Mouse (Mus musculus) thymus, adult 2 months (tissue): Measurements from ENCODE around the gene Fbxo9. TPM values are rescaled to one million over a fixed set of nuclear protein-coding genes. Genes with fewer than 3 reads are reported as not detected.

Experiments
- DNase-seq: peaks from one replicate; pipeline ENCODE4 v3.0.0; 2021
- H3K27ac ChIP-seq: fragments of 200-500 bp; 2 replicates; pipeline ENCODE4 v1.5.1; 2012; ENCODE audit warnings: low read length, control low read depth; ENCODE audit not compliant: control insufficient read depth, insufficient read depth
- H3K27me3 ChIP-seq: fragments of 200-500 bp; 2 replicates; pipeline ENCODE4 v1.6.1; 2012; ENCODE audit warnings: mild to moderate bottlenecking, low read length, moderate library complexity, mixed read lengths; ENCODE audit not compliant: control insufficient read depth, insufficient read depth
- H3K36me3 ChIP-seq: fragments of 200-500 bp; 2 replicates; pipeline ENCODE4 v1.6.1; 2012; ENCODE audit warnings: mild to moderate bottlenecking, low read length, moderate library complexity; ENCODE audit not compliant: control insufficient read depth, insufficient read depth
- H3K4me1 ChIP-seq: fragments of 200-500 bp; replicated peaks from 2 replicates; pipeline ENCODE4 v1.6.1; 2012; ENCODE audit warnings: low read length; ENCODE audit not compliant: control insufficient read depth, insufficient read depth
- H3K4me3 ChIP-seq: fragments of 200-500 bp; 2 replicates; pipeline ENCODE4 v1.5.1; 2012; ENCODE audit warnings: mild to moderate bottlenecking, low read length, control low read depth, moderate library complexity; ENCODE audit not compliant: control insufficient read depth, insufficient read depth
- CTCF ChIP-seq: fragments of 200-500 bp; IDR thresholded peaks from 2 replicates; pipeline ENCODE4 v1.5.1; 2012; ENCODE audit warnings: mild to moderate bottlenecking, control low read depth, low read length, moderate library complexity, borderline replicate concordance; ENCODE audit not compliant: control insufficient read depth, poor library complexity, insufficient read depth; ENCODE audit errors: extremely low read depth
- POLR2A ChIP-seq: fragments of 200-500 bp; IDR thresholded peaks from 2 replicates; pipeline ENCODE4 v1.6.1; 2012; ENCODE audit warnings: mild to moderate bottlenecking, low read length, control low read depth, moderate library complexity; ENCODE audit not compliant: control insufficient read depth, poor library complexity, insufficient read depth; ENCODE audit errors: extremely low read depth
- WGBS: fragments of 180-500 bp; shearing (Covaris S2); methylation state at CpG from one replicate; pipeline ENCODE4 v1.1.7; 2018; 5-methylcytosine and 5-hydroxymethylcytosine counted together
- polyA plus RNA-seq: library from polyadenylated mRNA; depleted of rRNA; stranded (reverse); fragments of >200 nt; gene quantifications from 2 replicates; pipeline ENCODE4 v1.2.3, GENCODE M21; 2012

Fbxo9 gene
- polyA plus RNA-seq, 1 experiment: 119 TPM

DNA sequence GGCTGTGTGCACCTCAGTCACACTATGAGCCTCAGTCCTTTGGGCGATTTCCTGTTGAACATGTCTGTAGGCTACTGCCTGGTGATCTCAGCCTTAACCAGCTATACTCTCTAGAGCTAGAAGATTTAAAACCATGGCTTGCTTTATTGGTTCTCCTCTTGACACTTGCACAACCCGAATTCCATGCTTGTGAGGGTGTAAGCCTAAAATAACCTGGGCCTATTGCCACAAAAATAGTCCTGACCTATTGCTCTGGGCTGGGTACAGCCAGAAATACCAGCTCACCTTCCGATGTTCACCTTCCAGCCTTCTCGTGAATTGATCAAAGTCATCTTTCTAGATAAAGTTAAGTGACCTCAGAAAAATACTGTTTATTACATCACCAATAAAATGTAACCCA lies 30.6 kb upstream of the Fbxo9 start:
- no peak for DNase-seq
- Histone ChIP-seq H3K36me3 (peaks cover 12% of the 10 kb centered on the region; the same call in 1 of the 2 replicates), H3K27me3 (no peaks in the 10 kb centered on the region), H3K4me1 (no peaks in the 10 kb centered on the region), H3K27ac (no peak overlapping the region), H3K4me3 (no peak overlapping the region)
- TF ChIP-seq POLR2A (no peak), CTCF (no peak)
- WGBS: 93% methylated on average over 4 of the region's 4 CpGs

DNA sequence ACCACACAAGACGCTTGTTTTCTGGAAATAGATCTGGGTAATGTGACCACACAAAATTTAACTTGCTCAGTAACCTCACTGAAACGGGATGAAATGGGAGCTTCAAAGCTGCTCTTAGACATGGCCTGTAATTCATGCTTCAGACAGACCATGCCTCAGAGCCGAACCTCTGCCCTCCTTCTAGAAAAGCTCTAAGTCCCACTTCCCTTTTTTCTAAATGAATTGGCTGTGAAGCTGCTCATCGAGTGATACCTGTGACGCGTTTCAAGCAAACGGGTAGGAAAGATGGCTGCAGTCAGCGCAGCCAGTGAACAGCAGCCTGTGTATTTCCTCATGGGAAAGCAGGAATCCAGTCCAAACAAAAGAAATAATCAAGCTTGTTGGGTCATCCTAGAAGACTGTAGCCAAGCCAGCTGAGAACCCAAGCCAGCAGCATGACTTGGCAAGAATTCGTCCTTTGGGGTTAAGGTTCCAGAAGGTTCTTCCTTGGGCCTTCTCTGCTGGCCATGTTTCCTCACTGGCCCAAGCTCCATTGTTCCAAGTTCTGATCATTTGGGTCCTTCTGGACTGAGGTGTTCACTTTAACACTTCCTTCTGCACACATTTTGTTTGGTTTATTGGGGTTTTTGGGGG lies 29.3 kb upstream of the Fbxo9 start:
- Histone ChIP-seq H3K4me1 (no peaks in the 10 kb centered on the region), H3K27me3 (no peaks in the 10 kb centered on the region), H3K36me3 (peaks cover 14% of the 10 kb centered on the region; the same call in 1 of the 2 replicates), H3K4me3 (no peak overlapping the region), H3K27ac (no peak overlapping the region)
- 69% methylated on average over 9 of the region's 9 CpGs for WGBS
- no peak for TF ChIP-seq CTCF
- no peak for TF ChIP-seq POLR2A
- DNase-seq: no peak

DNA sequence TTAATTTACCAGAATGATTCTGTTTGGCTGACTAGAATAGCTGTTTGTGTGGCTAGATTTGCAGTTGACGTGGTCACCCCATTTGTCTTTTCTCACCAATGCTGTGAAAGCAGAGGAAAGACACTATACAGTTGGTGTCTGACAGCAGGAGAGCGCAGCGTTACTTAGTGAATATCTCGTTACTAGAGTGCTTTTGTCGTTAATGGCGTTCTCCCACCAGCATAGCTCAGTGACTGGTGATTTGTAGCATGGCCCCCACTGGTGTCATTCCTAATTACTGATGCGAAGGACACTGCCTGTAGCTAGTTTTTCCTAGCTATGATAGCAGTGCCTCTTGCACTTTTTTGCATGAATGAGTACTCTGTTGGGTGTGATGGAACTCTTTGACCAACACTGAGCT lies 26.8 kb upstream of the Fbxo9 start:
- TF ChIP-seq CTCF (no peak), POLR2A (no peak)
- Histone ChIP-seq H3K27ac (no peak overlapping the region), H3K4me1 (no peaks in the 10 kb centered on the region), H3K36me3 (peaks cover 4% of the 10 kb centered on the region; the same call in 1 of the 2 replicates), H3K4me3 (no peak overlapping the region), H3K27me3 (no peaks in the 10 kb centered on the region)
- WGBS: 98% methylated on average over 7 of the region's 7 CpGs
- DNase-seq: no peak

DNA sequence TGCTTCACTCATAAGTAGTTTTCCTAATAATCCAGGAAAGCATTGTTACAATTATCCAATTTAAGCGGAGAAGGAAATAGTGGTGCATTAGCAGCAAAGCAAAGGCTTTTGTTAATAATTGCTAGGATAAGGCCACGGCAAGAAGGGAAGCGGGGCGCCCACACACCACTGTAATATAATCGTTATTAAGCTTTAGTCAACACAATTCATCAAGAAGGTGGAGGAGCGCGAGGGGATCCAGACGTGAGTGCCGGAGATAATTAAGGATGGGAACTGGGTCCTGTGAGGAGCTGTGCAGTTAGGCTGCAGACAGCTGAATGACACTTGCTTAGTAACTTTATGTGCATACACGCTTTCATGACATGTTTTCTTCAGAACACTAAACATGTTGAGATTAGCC lies 17.8 kb upstream of the Fbxo9 start:
- no peak for TF ChIP-seq CTCF
- H3K4me1 ChIP-seq: no peaks in the 10 kb centered on the region
- WGBS: 94% methylated on average over 10 of the region's 10 CpGs
- no peaks in the 10 kb centered on the region for H3K36me3 ChIP-seq
- H3K27me3 ChIP-seq: no peaks in the 10 kb centered on the region
- DNase-seq: no peak
- H3K27ac ChIP-seq: no peak overlapping the region
- H3K4me3 ChIP-seq: no peak overlapping the region

DNA sequence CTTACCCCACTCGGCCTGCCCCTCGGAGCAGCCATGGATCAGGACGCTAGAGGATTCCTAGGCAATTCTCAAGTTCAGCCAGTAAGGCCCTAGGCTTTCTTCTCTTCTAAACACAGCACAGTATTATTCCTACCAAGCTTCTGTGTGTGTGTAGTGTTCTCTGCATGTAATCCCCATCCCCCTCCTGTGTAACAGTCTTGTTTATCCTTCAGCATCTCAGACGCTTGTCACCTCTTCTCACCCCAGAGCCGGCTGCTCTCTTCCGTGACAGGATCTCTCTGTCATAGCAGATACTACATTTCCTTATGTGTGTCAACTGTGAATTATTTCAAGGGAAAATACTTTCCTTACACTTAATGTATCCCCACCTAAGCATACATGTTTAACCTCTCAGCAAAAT lies 17.1 kb upstream of the Fbxo9 start:
- Histone ChIP-seq H3K36me3 (no peaks in the 10 kb centered on the region), H3K4me3 (no peak overlapping the region), H3K27ac (no peak overlapping the region), H3K4me1 (no peaks in the 10 kb centered on the region), H3K27me3 (no peaks in the 10 kb centered on the region)
- TF ChIP-seq POLR2A: no peak
- TF ChIP-seq CTCF: no peak
- WGBS: 94% methylated on average over 6 of the region's 6 CpGs
- DNase-seq: no peak

DNA sequence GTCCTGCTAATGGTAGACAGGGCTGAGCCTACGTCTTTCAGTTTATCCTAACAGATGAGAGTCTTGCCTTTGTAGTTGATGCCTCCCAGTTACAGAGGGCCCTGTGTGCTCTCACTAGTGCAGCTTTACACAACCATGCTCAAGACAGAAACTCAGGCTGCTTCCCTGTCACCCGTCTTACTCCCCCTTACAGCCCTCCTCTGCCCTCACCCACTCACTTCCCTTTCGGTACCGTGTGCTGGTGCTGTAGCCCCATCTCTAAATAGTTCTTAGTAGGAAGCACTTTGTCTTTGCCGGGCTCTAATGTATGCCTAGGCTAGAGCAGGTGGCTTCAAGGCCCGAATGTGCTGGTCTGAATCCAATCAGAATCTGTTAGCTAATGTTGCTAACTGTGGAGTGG lies 15.4 kb upstream of the Fbxo9 start:
- Histone ChIP-seq H3K36me3 (no peaks in the 10 kb centered on the region), H3K27ac (no peak overlapping the region), H3K4me3 (no peak overlapping the region), H3K27me3 (no peaks in the 10 kb centered on the region), H3K4me1 (no peaks in the 10 kb centered on the region)
- TF ChIP-seq CTCF (no peak), POLR2A (no peak)
- no peak for DNase-seq
- WGBS: 68% methylated on average over 6 of the region's 6 CpGs
